Mouse (Mus musculus) layer of hippocampus, adult 2 months (tissue): ENCODE data around the gene Tle4. TPM values are rescaled to one million over a fixed set of nuclear protein-coding genes. Genes with fewer than 3 reads are reported as not detected.

Experiments used
- DNase-seq, 2 experiments: peaks; one replicate each; pipeline ENCODE4 v3.0.0; 2022; ENCODE audit warnings: low spot score in 2 of 2
- H3K27ac ChIP-seq: fragments of 200-600 bp; 2 replicates; pipeline ENCODE4 v1.8.1; 2022
- H3K4me3 ChIP-seq: fragments of 200-600 bp; 2 replicates; pipeline ENCODE4 v1.8.1; 2022; ENCODE audit warnings: mild to moderate bottlenecking
- CTCF ChIP-seq: fragments of 200-600 bp; conservative IDR thresholded peaks from 2 replicates; pipeline ENCODE4 v1.8.1; 2022; ENCODE audit warnings: antibody characterized with exemption, mild to moderate bottlenecking, moderate library complexity
- total RNA-seq, 2 experiments: library from RNA; stranded (reverse); gene quantifications; 2 replicates each; pipeline ENCODE4 v1.2.3; 2021

The Tle4 gene
- total RNA-seq, 2 experiments from 2014 or later = 40.9 to 41.7 TPM

DNA sequence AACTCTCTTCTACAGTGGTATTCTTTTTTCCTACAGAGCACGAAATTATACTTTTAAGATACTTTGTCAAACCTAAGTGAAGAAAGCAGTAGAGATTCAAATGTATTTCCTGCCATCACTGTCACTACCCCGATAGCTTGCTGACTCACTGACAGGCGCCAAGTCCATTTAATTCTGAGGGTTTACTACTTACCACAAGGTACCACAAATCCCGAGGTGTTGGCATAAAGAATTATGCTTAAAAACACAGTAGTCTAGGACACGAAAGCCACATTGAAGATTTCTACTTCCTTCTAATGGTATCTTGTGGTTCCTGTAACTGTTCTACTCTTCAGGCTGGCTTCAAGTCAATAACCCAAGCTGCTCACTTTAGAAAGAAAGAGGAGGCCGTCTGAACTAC lies 94.0 kb downstream of the Tle4 start:
- no peak for TF ChIP-seq CTCF
- no peak for DNase-seq
- no peak overlapping the region for H3K27ac ChIP-seq
- no peak overlapping the region for H3K4me3 ChIP-seq

DNA sequence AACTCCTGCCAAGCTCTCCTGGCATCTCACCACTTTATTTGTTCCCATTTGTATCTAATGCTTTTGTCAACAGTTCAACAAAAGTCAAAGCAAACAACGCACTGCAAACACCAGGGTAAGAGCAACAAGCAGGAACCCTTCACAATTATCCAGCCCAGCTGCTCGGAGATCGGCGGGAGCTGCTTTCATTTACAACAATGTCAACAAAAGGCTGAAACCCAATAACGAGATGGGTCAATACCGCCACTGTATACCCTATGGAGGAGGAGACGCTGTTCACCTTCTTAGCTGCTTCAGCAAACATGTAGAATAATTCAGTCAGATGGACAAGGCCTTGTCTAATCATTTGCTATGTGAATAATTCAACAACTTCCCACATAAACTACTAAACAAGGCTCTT lies 95.6 kb downstream of the Tle4 start:
- 0 out of 2 replicates have a peak overlapping the region, but pooled peaks have one; percentile 2 for H3K27ac ChIP-seq
- TF ChIP-seq CTCF = no peak
- DNase-seq = no peak
- no peak overlapping the region for H3K4me3 ChIP-seq

DNA sequence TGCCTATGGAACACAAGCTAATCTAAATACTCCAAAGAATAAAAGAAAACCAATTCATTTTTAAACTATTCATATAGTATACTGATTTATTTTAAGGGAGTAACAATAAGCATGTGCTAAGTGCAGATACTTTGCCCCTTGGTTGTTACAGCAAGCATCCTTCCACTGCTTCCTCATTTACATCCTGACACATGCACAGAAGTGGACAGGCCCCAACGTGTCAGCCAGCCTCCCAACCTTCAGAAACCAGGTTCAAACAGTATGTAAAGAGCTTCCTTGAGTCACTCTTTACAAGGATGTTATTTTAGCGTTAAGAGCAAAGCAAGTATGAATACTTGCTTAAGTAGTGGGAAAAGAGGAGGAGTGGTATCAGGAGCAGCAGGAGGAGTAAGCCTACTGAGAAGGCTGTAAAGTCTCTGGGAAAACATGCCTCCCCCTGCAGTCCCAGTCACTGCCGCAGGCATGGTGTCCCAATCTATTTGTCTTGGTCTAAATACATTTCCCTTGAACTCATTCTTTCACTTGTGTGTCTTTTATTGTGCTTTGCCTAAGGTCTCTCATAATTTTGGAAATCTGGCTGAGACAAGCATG lies 97.9 kb downstream of the Tle4 start:
- peak; percentile 47 for TF ChIP-seq CTCF
- no peak for DNase-seq
- Histone ChIP-seq H3K4me3 (no peak overlapping the region), H3K27ac (no peak overlapping the region)

DNA sequence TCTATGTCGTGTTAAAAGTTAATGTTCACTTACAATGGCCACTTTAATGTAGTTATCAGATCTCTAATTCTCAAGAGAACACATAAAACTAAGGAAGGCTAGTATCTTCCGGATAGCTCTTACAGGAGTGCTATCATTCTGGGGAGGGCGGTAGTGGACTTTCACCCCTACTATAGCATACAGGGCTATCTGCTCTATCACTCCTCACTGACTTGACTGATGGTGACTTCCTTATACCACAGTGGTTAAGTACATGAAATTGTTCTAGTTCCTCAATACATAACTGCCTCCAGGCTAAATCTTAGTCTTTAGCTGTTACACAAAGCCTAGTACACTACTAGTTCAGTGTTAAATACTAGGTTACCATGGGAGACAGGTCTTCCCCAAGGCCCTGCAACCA lies 104.8 kb downstream of the Tle4 start:
- no peak for TF ChIP-seq CTCF
- DNase-seq = no peak
- Histone ChIP-seq H3K4me3 (no peak overlapping the region), H3K27ac (no peak overlapping the region)

DNA sequence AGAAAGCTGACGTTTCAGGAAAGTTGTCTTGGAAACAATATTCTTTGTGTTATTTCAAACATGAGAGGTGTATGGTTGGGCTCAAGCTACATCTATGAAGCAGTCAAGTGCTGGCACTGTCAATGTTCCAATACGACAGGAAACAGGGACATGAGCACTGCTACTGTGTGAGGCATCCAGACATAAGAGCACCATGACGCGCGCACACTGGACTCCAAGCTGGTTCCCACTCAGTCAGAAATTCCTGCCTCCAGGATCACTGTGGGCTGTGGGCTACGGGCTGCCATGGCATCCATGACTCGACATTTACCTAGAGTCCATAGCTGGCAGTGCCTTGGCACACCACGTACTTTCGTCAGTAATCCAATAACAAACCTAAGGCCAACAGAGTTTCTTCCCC lies 110.7 kb downstream of the Tle4 start:
- TF ChIP-seq CTCF = no peak
- Histone ChIP-seq H3K27ac (peak overlapping the region; percentile 68), H3K4me3 (no peak overlapping the region)
- DNase-seq = no peak

DNA sequence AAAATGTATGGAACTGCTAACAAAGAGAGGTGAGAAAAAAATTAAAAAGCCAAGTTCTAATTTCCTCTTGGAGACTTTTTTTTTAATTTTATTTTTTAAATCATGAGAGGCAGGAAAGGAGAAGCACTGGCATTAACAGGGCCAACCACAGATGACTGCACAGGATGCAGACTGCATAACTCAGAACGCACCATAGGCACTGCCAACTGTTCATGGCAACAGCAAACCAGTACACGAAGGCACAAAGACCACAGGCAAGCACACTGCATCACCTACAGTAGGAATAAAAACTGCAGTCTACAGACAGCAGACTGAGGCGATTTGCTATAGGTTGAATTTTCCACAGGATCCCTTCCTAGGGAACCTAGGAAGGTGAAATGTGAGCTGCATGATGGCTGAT lies 112.7 kb downstream of the Tle4 start:
- peak; percentile 23; the same call in 1 of the 2 replicates for TF ChIP-seq CTCF
- Histone ChIP-seq H3K27ac (peak overlapping the region; percentile 68), H3K4me3 (no peak overlapping the region)
- DNase-seq = peak; percentile 64 to 69

- TF ChIP-seq CTCF = no peak
- H3K27ac ChIP-seq = no peak overlapping the region
- DNase-seq = no peak
- no peak overlapping the region for H3K4me3 ChIP-seq
Observed at GRCm38 (mm10) chr19:14482562-14483138, 115.2 kb downstream of the Tle4 start.

DNA sequence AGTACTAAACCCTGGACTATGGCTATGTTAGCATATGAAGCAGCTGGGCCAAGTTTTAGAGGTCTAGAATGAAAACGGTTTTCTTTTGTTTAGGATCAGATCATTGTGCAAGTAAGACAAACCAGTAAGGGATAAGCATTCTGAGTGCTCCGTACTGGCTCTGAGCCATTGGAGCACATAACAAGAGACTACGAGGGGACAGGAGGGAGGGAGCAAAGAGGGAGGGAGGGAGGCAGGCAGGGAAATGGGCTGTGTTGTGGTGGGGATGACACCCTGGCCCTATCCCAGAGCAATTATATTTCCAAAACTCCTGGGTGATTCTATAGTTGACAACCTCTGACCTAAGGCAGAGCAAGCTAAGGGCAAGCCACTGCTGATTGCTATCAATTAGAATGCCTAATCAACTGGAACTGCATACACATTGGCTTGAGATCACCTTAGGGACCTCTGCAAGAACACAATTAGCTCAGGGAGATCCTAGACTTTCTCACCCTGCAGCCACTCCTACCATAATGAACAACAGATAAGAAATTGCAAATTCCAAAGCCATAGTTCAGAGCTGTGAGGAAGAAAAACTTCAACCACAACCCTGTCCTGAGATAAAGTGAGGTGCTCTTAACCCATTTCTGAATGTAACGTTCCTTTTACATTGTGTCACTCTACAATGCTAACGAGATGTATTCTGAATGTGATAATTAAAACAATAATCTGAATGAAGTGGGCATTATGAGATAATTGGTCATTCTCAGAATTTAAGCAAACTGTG lies 115.9 kb downstream of the Tle4 start:
- TF ChIP-seq CTCF = no peak
- DNase-seq = no peak
- Histone ChIP-seq H3K27ac (no peak overlapping the region), H3K4me3 (no peak overlapping the region)

- DNase-seq = no peak
- no peak overlapping the region for H3K27ac ChIP-seq
- no peak for TF ChIP-seq CTCF
- H3K4me3 ChIP-seq = no peak overlapping the region
Observed at GRCm38 (mm10) chr19:14479711-14480110, 118.1 kb downstream of the Tle4 start.

GRCm38 (mm10) chr19:14469325-14469724 lies 128.5 kb downstream of the Tle4 start:
- no peak for TF ChIP-seq CTCF
- no peak overlapping the region for H3K27ac ChIP-seq

DNA sequence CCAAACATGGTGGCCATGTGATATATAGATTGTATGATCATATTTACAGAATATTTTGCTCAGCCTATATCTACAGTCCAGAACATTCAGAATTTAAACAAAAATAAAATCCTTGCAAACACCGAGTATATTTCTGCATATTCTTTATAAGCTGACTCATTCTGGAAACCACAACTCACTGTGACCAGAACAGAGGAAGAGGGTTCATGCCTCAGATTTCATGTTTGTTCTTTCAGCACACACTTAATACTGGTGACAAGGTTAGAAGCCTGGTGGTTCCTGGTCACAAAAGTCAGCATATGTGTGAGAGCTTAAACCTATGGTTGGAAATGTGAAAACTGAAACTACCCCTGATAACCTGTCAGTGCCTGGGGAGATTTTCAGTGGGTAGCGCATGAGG lies 129.1 kb downstream of the Tle4 start:
- Histone ChIP-seq H3K4me3 (no peak overlapping the region), H3K27ac (no peak overlapping the region)
- no peak for DNase-seq
- no peak for TF ChIP-seq CTCF

More at GRCm38 (mm10) chr19:14469325-14469724, 128.5 kb downstream of the Tle4 start:
- no peak for DNase-seq
- no peak overlapping the region for H3K4me3 ChIP-seq

DNA sequence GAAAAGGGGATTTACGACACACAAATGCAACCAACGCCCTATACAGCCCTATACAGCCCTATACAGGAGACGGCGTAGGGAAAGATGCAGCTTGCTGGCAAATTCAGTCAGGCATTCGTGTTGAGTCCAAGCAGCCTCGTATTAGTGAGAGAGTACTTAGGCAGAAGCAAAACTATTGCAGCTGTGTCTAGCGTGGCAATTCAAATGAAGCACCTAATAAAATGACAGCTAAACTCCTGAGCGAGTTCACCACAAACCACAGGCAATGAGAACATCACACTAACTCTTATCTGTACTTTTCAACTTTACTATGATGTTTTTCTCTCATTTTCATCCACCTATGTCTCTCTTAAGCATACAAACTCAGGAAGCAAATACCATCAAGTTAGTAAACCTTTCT lies 131.8 kb downstream of the Tle4 start:
- DNase-seq = no peak
- Histone ChIP-seq H3K27ac (no peak overlapping the region), H3K4me3 (no peak overlapping the region)
- no peak for TF ChIP-seq CTCF

DNA sequence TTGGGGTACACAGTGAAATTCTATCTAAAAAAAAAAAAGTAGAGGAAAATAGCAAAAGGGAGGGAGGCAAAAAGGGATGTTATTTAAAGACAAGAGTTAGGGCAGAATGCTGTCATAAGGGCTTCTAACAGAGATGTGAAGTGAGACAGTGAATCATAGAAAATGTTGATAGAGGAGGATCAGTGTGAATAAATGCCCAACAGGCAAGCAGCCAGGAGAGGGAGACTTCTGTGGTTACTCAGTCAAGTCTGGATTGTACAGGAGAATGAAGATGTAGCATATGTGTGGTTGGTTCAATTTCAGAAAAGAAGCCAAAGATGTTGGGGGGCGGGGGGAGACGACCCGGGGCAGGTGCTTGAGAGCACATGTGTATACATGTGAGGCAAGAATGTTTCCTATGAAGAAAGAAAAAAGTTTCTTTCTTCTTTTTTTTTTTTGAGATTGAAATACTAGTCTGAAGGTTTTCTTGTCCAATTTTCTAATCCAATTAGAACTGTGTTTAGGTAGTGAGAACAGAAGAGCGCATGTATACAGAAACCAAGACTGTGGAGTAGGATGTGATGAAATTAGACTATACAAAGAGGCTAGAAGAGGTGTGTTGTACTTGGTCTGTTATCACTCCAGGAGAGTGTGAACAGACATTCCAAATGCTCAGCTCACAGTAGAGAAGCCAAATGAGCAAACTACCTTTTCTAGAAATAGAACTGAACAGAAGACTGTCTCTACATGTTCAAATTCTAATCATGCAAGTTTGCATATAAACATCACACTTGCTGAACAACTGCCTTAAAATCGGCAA lies 134.4 kb downstream of the Tle4 start:
- peak; percentile 34 for TF ChIP-seq CTCF
- peak overlapping the region; percentile 15; the same call in 1 of the 2 replicates for H3K27ac ChIP-seq
- H3K4me3 ChIP-seq = no peak overlapping the region
- DNase-seq = no peak
